Mouse (Mus musculus): ENCODE data around the gene C5ar1. TPM values are rescaled to one million over a fixed set of nuclear protein-coding genes. Genes with fewer than 3 reads are reported as not detected.
"Not testable (repeated sequence)": the region's sequence is repeated elsewhere in the genome, so short reads cannot be mapped to it uniquely, and the experiment has no call there.

C5ar1 gene
- polyA plus RNA-seq, 1 experiment, result not detected

GRCm38 (mm10) chr7:16272681-16273080, 13.3 kb upstream of the C5ar1 start:
- Histone ChIP-seq H3K27ac (ENCODE audit: insufficient read depth, low read length) (no peak overlapping the region), H3K9me3 (replicated peaks; ENCODE audit: control insufficient read depth, insufficient read depth, low read length, poor library complexity, severe bottlenecking) (no peaks in the 10 kb centered on the region), H3K4me1 (ENCODE audit: control insufficient read depth, insufficient read depth, low read length) (no peaks in the 10 kb centered on the region), H3K36me3 (ENCODE audit: control insufficient read depth, insufficient read depth, low read length, poor library complexity, severe bottlenecking) (0 out of 2 replicates have a peak, but pooled peaks cover 3% of the 10 kb centered on the region), H3K4me3 (ENCODE audit: low read depth, low read length) (peak overlapping the region; percentile 86), H3K9ac (ENCODE audit: low read depth, poor library complexity, severe bottlenecking) (peak overlapping the region; percentile 61), H3K27me3 (ENCODE audit: control insufficient read depth, insufficient read depth, low read length, poor library complexity, severe bottlenecking) (no peaks in the 10 kb centered on the region)
- no peak for TF ChIP-seq CTCF (IDR thresholded peaks at IDR 0.05; ENCODE audit: low read depth, low read length)
- no peak for TF ChIP-seq EP300 (IDR thresholded peaks at IDR 0.05; ENCODE audit: insufficient read depth, low read depth, low read length)
- no peak for TF ChIP-seq POLR2A (IDR thresholded peaks at IDR 0.05; ENCODE audit: insufficient read depth, low read length)

- H3K27me3 ChIP-seq (ENCODE audit: control insufficient read depth, insufficient read depth, low read length, poor library complexity, severe bottlenecking), result no peaks in the 10 kb centered on the region
- H3K4me1 ChIP-seq (ENCODE audit: control insufficient read depth, insufficient read depth, low read length), result no peaks in the 10 kb centered on the region
- no peak overlapping the region for H3K27ac ChIP-seq (ENCODE audit: insufficient read depth, low read length)
- H3K36me3 ChIP-seq (ENCODE audit: control insufficient read depth, insufficient read depth, low read length, poor library complexity, severe bottlenecking), result 0 out of 2 replicates have a peak, but pooled peaks cover 1% of the 10 kb centered on the region
- no peak overlapping the region for H3K9ac ChIP-seq (ENCODE audit: low read depth, poor library complexity, severe bottlenecking)
- H3K9me3 ChIP-seq (replicated peaks; ENCODE audit: control insufficient read depth, insufficient read depth, low read length, poor library complexity, severe bottlenecking), result no peaks in the 10 kb centered on the region
- no peak overlapping the region for H3K4me3 ChIP-seq (ENCODE audit: low read depth, low read length)
- TF ChIP-seq CTCF (IDR thresholded peaks at IDR 0.05; ENCODE audit: low read depth, low read length), result no peak
- TF ChIP-seq EP300 (IDR thresholded peaks at IDR 0.05; ENCODE audit: insufficient read depth, low read depth, low read length), result no peak
- no peak for TF ChIP-seq POLR2A (IDR thresholded peaks at IDR 0.05; ENCODE audit: insufficient read depth, low read length)
Measured at GRCm38 (mm10) chr7:16271139-16271538, 11.8 kb upstream of the C5ar1 start.

GRCm38 (mm10) chr7:16266593-16266992, 7.3 kb upstream of the C5ar1 start:
- H3K9me3 ChIP-seq (replicated peaks; ENCODE audit: control insufficient read depth, insufficient read depth, low read length, poor library complexity, severe bottlenecking); H3K9ac ChIP-seq (ENCODE audit: low read depth, poor library complexity, severe bottlenecking); H3K36me3 ChIP-seq (ENCODE audit: control insufficient read depth, insufficient read depth, low read length, poor library complexity, severe bottlenecking): not testable (repeated sequence)

GRCm38 (mm10) chr7:16265856-16266255, 6.5 kb upstream of the C5ar1 start:
- Histone ChIP-seq H3K4me1 (ENCODE audit: control insufficient read depth, insufficient read depth, low read length) (no peaks in the 10 kb centered on the region), H3K4me3 (ENCODE audit: low read depth, low read length) (no peak overlapping the region), H3K27ac (ENCODE audit: insufficient read depth, low read length) (no peak overlapping the region), H3K27me3 (ENCODE audit: control insufficient read depth, insufficient read depth, low read length, poor library complexity, severe bottlenecking) (no peaks in the 10 kb centered on the region), H3K9ac (ENCODE audit: low read depth, poor library complexity, severe bottlenecking) (no peak overlapping the region), H3K9me3 (replicated peaks; ENCODE audit: control insufficient read depth, insufficient read depth, low read length, poor library complexity, severe bottlenecking) (no peaks in the 10 kb centered on the region; the same call in none of the 2 replicates), H3K36me3 (ENCODE audit: control insufficient read depth, insufficient read depth, low read length, poor library complexity, severe bottlenecking) (no peaks in the 10 kb centered on the region)
- TF ChIP-seq EP300 (IDR thresholded peaks at IDR 0.05; ENCODE audit: insufficient read depth, low read depth, low read length) (no peak), CTCF (IDR thresholded peaks at IDR 0.05; ENCODE audit: low read depth, low read length) (no peak), POLR2A (IDR thresholded peaks at IDR 0.05; ENCODE audit: insufficient read depth, low read length) (no peak)

More at GRCm38 (mm10) chr7:16266593-16266992, 7.3 kb upstream of the C5ar1 start:
- not testable (repeated sequence) for H3K4me3 ChIP-seq (ENCODE audit: low read depth, low read length); H3K4me1 ChIP-seq (ENCODE audit: control insufficient read depth, insufficient read depth, low read length); H3K27me3 ChIP-seq (ENCODE audit: control insufficient read depth, insufficient read depth, low read length, poor library complexity, severe bottlenecking); H3K27ac ChIP-seq (ENCODE audit: insufficient read depth, low read length)

GRCm38 (mm10) chr7:16263843-16264242, 4.5 kb upstream of the C5ar1 start:
- H3K9me3 ChIP-seq (replicated peaks; ENCODE audit: control insufficient read depth, insufficient read depth, low read length, poor library complexity, severe bottlenecking), result no peaks in the 10 kb centered on the region; the same call in none of the 2 replicates
- TF ChIP-seq EP300 (IDR thresholded peaks at IDR 0.05; ENCODE audit: insufficient read depth, low read depth, low read length) (no peak), CTCF (IDR thresholded peaks at IDR 0.05; ENCODE audit: low read depth, low read length) (no peak), POLR2A (IDR thresholded peaks at IDR 0.05; ENCODE audit: insufficient read depth, low read length) (no peak)
- no peaks in the 10 kb centered on the region for H3K4me1 ChIP-seq (ENCODE audit: control insufficient read depth, insufficient read depth, low read length)
- H3K4me3 ChIP-seq (ENCODE audit: low read depth, low read length), result no peak overlapping the region
- H3K27me3 ChIP-seq (ENCODE audit: control insufficient read depth, insufficient read depth, low read length, poor library complexity, severe bottlenecking), result no peaks in the 10 kb centered on the region
- no peaks in the 10 kb centered on the region for H3K36me3 ChIP-seq (ENCODE audit: control insufficient read depth, insufficient read depth, low read length, poor library complexity, severe bottlenecking)
- no peak overlapping the region for H3K27ac ChIP-seq (ENCODE audit: insufficient read depth, low read length)
- no peak overlapping the region for H3K9ac ChIP-seq (ENCODE audit: low read depth, poor library complexity, severe bottlenecking)

- Histone ChIP-seq H3K27me3 (ENCODE audit: control insufficient read depth, insufficient read depth, low read length, poor library complexity, severe bottlenecking) (no peaks in the 10 kb centered on the region), H3K4me3 (ENCODE audit: low read depth, low read length) (no peak overlapping the region), H3K4me1 (ENCODE audit: control insufficient read depth, insufficient read depth, low read length) (no peaks in the 10 kb centered on the region), H3K9me3 (replicated peaks; ENCODE audit: control insufficient read depth, insufficient read depth, low read length, poor library complexity, severe bottlenecking) (no peaks in the 10 kb centered on the region; the same call in none of the 2 replicates), H3K27ac (ENCODE audit: insufficient read depth, low read length) (no peak overlapping the region), H3K9ac (ENCODE audit: low read depth, poor library complexity, severe bottlenecking) (no peak overlapping the region), H3K36me3 (ENCODE audit: control insufficient read depth, insufficient read depth, low read length, poor library complexity, severe bottlenecking) (no peaks in the 10 kb centered on the region)
- TF ChIP-seq CTCF (IDR thresholded peaks at IDR 0.05; ENCODE audit: low read depth, low read length) (peak; percentile 36), EP300 (IDR thresholded peaks at IDR 0.05; ENCODE audit: insufficient read depth, low read depth, low read length) (no peak), POLR2A (IDR thresholded peaks at IDR 0.05; ENCODE audit: insufficient read depth, low read length) (no peak)
Measured at GRCm38 (mm10) chr7:16263015-16263787, 3.9 kb upstream of the C5ar1 start.

All from ES-Bruce4 (cell line).